Mouse (Mus musculus): ENCODE results near the gene Usp53.

Usp53 gene

DNA sequence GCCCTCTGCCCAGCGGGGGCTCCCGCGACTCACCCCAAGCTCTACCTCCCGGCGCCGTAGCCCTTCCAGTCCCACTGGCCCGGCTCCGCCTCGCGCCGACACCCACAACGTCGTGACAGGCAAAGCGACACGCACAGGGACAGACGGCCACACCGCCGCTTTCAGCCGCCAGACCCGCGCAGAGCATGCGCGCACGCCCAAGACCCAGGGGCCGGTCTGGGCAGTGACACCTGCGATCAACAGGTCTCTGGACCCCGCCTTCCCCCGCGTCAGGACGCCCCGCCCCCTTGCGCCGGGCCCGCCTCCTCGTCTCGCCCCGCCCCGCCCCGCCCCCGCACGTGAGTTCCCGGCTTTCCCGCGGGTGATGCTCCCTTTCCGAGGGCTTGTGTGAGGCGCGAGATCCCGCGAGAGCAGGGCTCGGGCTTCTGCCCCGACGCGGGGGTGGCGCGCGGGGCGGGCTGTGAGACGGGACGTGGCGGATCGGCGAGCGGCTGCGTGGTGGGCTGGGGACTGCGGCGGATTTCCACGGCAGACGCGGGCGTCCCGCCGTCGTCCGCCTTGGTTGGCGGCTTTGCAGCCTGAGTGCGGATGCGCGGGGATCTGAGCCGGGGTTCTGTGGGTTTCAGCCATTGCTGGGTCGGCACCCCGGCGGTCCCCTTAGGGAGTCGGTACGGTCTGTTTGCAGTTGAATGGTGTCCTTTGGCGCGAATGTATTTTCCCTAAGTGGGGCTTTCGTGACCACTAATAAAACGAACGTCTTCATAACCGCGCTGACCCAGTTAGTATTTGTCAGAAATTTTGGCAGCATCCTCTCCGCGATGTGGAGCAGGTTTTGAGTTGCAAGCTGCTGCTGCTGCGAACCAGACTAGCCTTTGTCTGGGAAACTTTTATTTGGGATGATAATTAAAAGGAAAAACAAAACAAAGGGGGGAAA lies at the start of gene Usp53:
Usp53 (minus strand) TSS at position 262 of the 934 bp plus-strand sequence.
- DNase-seq (ENCODE audit: low spot score in 2 of 2) = peak; percentile 88 to 92

GRCm38 (mm10) chr3:123033804-123034203 lies 49.5 kb upstream of the Usp53 start:
- DNase-seq (ENCODE audit: low spot score in 2 of 2) = no peak

- no peak for DNase-seq (ENCODE audit: low spot score in 2 of 2)
Measured at GRCm38 (mm10) chr3:123025634-123026033, 41.3 kb upstream of the Usp53 start.

DNA sequence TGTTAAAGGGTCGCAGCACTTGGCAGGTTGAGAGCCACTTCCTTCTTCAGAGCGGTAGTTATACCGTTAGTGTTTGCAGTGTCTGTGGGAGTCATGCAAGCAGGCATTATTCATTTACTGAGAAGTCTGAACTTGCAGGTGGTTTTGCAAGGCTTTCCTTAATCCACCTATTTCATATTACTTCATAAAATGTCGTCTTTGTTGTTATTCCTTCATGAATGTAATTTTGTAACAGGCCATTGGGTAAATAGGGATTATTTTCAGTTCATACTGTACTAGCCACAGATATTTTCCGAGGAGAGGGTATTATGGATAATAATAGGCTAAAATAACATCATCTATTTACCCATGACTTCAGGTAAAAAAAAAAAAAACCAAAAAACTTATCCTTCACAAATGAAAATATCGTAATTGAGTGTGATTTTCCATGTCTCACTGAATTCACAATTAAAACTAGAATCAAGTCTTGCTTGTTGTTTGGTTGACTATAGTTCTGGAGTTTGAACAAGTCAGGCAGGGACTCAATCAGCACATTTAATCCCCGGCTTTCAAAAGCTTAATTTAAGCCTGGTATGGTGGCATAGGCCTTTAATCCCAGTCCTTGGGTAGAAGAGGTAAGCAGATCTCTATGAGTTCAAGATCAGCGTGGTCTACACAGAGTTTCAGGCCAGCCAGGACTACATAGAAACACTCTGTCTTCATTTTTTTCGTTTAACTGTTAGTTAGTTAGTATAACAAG lies 40.4 kb upstream of the Usp53 start:
- no peak for DNase-seq (ENCODE audit: low spot score in 2 of 2)

- DNase-seq (ENCODE audit: low spot score in 2 of 2) = no peak
Measured at GRCm38 (mm10) chr3:123018792-123019191, 34.5 kb upstream of the Usp53 start.

GRCm38 (mm10) chr3:123013476-123013875 lies 29.2 kb upstream of the Usp53 start:
- no peak for DNase-seq (ENCODE audit: low spot score in 2 of 2)

DNA sequence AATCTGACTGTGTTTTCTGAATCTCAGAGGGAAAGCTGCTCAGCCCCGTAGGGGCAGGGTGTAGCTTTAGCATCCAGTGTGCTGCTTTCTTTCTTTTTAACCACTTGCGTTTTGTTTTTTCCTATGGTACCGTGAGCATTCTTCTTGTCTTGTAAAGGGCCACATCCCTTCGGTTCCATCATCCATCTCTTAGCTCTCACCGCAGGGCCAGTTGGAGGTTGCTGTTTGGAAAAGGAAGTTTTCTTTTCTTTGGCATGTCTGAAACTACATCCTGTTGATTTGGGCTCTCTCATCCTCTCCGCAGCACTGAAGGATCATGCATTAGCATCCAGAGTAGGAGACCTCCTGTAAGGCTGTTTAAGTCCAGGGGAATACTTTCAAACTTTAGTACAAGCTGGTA lies 25.1 kb upstream of the Usp53 start:
- DNase-seq (ENCODE audit: low spot score in 2 of 2) = no peak

- DNase-seq (ENCODE audit: low spot score in 2 of 2) = no peak
Measured at GRCm38 (mm10) chr3:123007386-123007785, 23.1 kb upstream of the Usp53 start.

- DNase-seq (ENCODE audit: low spot score in 2 of 2) = no peak
Measured at GRCm38 (mm10) chr3:123001053-123001452, 16.7 kb upstream of the Usp53 start.

DNA sequence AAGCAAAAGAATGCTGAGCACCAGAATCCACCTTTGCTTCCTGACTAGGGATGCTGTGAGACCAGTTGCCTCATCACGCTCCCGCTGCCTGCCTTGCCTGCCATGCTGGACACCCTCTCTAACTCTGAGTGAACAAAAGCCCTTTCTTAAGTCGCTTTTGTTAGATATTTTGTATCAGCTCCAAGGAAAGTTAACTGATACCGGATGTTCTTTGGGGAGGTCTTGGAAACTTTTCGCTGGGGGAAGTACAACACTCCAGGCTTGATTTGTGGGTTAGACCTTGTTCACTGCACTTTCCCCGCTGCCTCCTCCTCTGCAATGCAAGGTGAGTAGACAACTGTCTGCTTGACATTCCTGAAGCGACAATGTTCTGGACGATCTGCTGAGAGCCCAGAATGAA lies 14.2 kb upstream of the Usp53 start:
- DNase-seq (ENCODE audit: low spot score in 2 of 2) = no peak

GRCm38 (mm10) chr3:122996968-122997367 lies 12.7 kb upstream of the Usp53 start:
- no peak for DNase-seq (ENCODE audit: low spot score in 2 of 2)

- DNase-seq (ENCODE audit: low spot score in 2 of 2) = no peak
Measured at GRCm38 (mm10) chr3:122986906-122987305, 2.6 kb upstream of the Usp53 start.

DNA sequence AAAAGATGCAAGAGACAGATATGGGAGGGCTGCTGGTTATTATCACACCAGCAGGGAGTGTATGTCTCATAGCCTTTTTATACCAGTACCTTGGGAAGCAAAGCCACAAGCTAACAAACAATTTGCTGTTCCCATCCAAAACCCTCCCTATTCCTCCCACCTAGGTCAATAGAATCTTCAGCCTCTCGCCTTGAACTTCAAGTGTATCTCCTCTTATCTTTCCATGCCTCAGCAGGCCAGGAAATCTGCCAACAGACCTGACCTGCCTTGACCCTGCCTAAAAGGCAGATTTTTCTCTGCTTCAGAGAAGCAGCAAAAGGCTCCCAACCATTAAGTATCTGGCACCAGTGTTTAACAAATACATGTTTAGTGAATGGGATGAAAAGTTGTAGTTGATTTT lies 2.1 kb upstream of the Usp53 start:
- no peak for DNase-seq (ENCODE audit: low spot score in 2 of 2)

GRCm38 (mm10) chr3:122985183-122985944 lies 1.1 kb upstream of the Usp53 start:
- DNase-seq (ENCODE audit: low spot score in 2 of 2) = no peak

DNA sequence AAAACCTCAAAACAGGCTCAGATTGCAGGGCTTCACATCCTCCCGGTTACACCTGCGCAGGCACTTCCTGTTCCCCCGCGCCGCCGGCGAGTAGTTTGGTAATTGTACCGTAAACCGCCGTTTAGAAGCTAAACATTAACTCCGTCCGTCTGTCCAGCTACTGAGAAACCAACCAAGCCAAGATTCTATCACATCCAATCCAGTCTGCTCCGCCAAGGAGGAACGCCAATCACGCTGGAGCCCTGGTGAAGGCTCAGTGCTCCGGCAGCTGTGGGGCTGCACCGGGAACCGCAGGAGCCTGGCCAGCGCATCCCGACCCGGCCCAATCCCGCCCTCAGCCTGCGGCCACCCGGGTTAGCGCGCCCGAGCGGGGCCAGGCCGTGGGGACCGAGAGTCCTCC lies 461 bp downstream of the Usp53 start:
- peak in 1 of 2 experiments; percentile 44 for DNase-seq (ENCODE audit: low spot score in 2 of 2)

- DNase-seq (ENCODE audit: low spot score in 2 of 2) = no peak
Measured at GRCm38 (mm10) chr3:122975964-122976363, 8.3 kb downstream of the Usp53 start.

GRCm38 (mm10) chr3:122975363-122975762 lies 8.9 kb downstream of the Usp53 start:
- DNase-seq (ENCODE audit: low spot score in 2 of 2) = peak in 1 of 2 experiments; percentile 23

- no peak for DNase-seq (ENCODE audit: low spot score in 2 of 2)
Measured at GRCm38 (mm10) chr3:122974833-122975232, 9.5 kb downstream of the Usp53 start.

- DNase-seq (ENCODE audit: low spot score in 2 of 2) = no peak
Measured at GRCm38 (mm10) chr3:122972126-122972822, 12.0 kb downstream of the Usp53 start.

DNA sequence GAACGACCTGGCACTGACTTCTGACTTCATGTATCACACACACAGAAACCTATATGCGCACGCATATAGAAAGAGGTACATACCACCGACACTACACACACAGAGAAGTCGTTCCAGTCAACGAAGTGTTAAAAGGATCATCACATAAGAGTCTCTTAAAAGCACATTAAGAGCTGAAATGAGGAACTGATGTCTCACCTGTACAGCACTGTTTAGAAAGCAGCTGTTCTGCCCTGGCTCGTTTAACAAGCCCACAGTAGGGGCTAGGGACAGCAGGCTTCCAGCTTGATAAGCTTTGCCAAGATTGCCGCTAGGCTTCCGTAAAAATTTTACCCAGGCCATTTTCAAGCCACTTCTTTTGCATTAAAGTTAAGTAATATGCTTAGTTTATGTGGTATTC lies 15.9 kb downstream of the Usp53 start:
- no peak for DNase-seq (ENCODE audit: low spot score in 2 of 2)

DNA sequence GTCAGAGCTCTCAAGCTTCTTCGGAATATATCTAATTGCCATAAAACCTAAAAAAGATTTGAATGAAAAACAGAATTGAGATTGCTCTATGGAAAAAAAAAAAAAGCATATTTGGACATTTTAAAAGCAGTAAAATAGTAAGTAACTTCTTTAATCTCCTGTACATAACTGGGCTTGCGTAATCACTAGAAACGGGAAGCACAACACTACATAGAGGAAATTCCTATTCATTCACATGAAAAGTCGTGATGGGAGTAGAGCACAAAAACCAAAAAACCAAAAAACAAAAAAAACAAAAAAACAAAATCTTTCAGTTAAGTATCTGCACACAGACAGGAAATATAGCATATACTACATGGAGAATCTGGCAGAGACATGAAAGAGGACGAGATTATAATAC lies 20.0 kb downstream of the Usp53 start:
- no peak for DNase-seq (ENCODE audit: low spot score in 2 of 2)

Data from left cerebral cortex, adult 9 months (tissue).